Mouse (Mus musculus): ENCODE results near the gene Rasl12.

DNA sequence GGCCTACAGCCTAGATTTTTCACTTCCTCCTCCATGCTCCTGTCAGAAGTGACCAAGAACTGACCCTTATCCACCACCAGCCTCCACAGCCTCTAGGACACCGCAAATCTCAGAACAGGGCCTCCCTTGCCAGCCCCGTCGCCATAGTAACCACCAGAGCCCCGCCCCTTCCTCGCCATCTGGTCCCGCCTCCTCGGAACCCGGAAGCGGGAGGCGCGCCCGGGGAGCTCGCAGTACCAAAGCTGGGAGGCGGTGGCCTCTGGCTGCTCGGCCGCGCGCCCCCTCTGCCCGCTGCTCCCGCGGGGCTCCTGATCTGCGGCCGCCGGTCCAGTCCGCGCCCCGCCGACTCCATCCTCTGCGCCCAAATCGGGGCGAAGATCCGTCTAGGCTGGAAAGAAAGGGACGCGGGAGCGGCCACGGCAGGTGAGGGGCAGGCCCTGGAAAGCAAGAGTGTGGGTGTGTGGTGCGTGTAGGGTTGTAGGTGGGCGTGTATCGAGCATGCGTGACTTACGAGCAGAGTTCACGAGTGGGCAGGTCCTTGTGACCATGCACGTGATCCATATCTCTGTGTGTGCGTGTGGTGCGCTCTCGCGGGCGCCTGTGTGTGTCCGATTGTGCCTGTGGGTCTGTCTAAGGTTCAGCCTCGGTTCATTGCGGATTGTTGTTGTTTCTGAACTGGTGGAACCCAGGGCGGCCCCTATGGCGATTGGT, 62.6 kb downstream of the Rasl12 start, which contains the start of gene Spg21:
- TF ChIP-seq CTCF (IDR thresholded peaks at IDR 0.05; ENCODE audit: low read depth) (no peak), EP300 (IDR thresholded peaks at IDR 0.05; ENCODE audit: low read depth) (no peak)
